Mouse (Mus musculus) limb, embryonic 10.5 days (tissue): ENCODE data around the gene Ebna1bp2. TPM values are rescaled to one million over a fixed set of nuclear protein-coding genes. Genes with fewer than 3 reads are reported as not detected.

Experiments used
- DNase-seq: peaks from one replicate; pipeline ENCODE4 v3.0.0-alpha.2; 2017; ENCODE audit warnings: low spot score
- H3K27ac ChIP-seq: fragments of 300-500 bp; sonication (generic); 2 replicates; pipeline ENCODE4 v1.5.1; 2016; ENCODE audit warnings: mild to moderate bottlenecking
- H3K27me3 ChIP-seq: fragments of 300-500 bp; sonication (generic); 2 replicates; pipeline ENCODE4 v1.6.1; 2016; ENCODE audit warnings: low read depth, mild to moderate bottlenecking; ENCODE audit not compliant: poor library complexity, severe bottlenecking
- H3K36me3 ChIP-seq: fragments of 300-500 bp; sonication (generic); 2 replicates; pipeline ENCODE4 v1.6.1; 2016; ENCODE audit warnings: mild to moderate bottlenecking, moderate library complexity
- H3K4me1 ChIP-seq: fragments of 300-500 bp; sonication (generic); 2 replicates; pipeline ENCODE4 v1.6.1; 2016
- H3K4me3 ChIP-seq: fragments of 300-500 bp; sonication (generic); 2 replicates; pipeline ENCODE4 v1.5.1; 2016; ENCODE audit warnings: mild to moderate bottlenecking, moderate library complexity
- H3K9me3 ChIP-seq: fragments of 300-500 bp; sonication (generic); replicated peaks from 2 replicates; pipeline ENCODE4 v1.6.1; 2016; ENCODE audit warnings: mild to moderate bottlenecking
- WGBS: fragments of 180-500 bp; shearing (Covaris S2); methylation state at CpG from one replicate; pipeline ENCODE4 v1.1.7; 2016; 5-methylcytosine and 5-hydroxymethylcytosine counted together
- polyA plus RNA-seq: library from polyadenylated mRNA; unstranded; fragments of >200 nt; fragmentation: Nextera tagmentation; extraction: Ambion mirVana; gene quantifications from 2 replicates; pipeline ENCODE4 v1.2.1, GENCODE M21; 2016

Ebna1bp2 gene
- polyA plus RNA-seq, result 180 and 228 TPM in 2 replicates

DNA sequence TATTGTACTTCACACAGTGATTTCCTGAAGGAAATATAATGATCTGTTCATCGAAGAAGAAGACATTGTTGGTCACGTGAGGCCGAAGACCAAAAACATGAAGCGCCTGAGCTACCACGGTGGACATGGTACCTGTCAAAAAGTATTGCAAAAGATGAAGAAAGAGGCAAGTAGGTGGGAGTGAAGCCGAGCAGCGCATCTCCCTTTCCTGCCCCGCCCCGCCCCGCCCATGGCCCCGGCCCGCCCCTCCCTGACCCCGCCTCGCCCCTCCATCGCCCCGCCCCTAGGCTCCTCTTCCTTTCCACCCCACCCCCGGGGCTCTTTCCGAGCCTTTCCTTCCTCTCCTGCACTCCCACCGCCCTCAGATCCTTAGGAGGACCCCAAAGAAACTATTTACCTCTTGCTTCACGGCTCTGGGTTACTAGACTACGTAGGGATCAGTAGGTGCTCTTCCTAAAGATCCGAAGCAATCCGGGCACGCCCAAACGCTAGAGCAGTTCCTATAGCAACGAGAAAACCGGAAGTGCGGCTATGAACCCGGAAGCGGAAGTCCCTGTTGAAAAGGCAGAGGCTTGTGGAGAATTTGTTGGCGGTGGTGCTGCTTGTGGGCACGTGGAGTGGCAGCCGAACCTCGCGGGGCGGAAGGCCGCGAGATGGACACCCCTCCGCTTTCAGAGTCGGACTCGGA is at the start of gene Ebna1bp2, which contains the start of gene Cfap57:
TSS of gene Ebna1bp2 (plus strand) at position 521 of the 688 bp plus-strand sequence.
TSS of gene Cfap57 (minus strand) at position 499 of the 688 bp plus-strand sequence.
- peak; percentile 94 for DNase-seq
- under 1% methylated on average over 41 of the region's 41 CpGs for WGBS
- Histone ChIP-seq H3K36me3 (peaks cover 29% of the 10 kb centered on the region), H3K4me1 (peaks cover 13% of the 10 kb centered on the region), H3K27ac (peak within 1 kb of the TSS; percentile 82), H3K9me3 (no peaks in the 10 kb centered on the region), H3K4me3 (peak within 1 kb of the TSS; percentile 89), H3K27me3 (no peaks in the 10 kb centered on the region)

DNA sequence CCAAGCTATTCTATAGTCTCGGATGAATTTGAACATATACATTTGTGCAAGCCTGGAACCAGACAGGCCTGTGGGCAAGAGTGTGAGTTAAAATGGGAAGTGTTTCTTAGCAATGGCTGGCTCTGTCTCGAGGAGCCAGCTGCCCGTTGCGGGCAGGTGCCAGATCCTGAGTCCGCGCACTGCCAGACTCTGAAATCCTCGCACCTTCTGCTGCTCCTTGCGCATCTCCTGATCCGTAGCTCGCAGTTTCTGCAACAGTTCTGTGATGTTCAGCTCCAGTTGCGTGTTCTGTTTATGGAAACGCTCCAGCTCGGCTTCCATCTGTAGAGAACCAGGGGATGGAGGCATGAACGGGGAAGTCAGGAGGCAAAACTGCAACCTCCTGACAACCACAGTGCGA is 49.2 kb upstream of the Ebna1bp2 start:
- H3K4me3 ChIP-seq, result no peak overlapping the region
- no peak for DNase-seq
- H3K9me3 ChIP-seq, result no peaks in the 10 kb centered on the region
- 85% methylated on average over 14 of the region's 15 CpGs for WGBS
- no peak overlapping the region for H3K27ac ChIP-seq
- no peaks in the 10 kb centered on the region for H3K4me1 ChIP-seq
- no peaks in the 10 kb centered on the region for H3K36me3 ChIP-seq
- H3K27me3 ChIP-seq, result peaks cover 19% of the 10 kb centered on the region

DNA sequence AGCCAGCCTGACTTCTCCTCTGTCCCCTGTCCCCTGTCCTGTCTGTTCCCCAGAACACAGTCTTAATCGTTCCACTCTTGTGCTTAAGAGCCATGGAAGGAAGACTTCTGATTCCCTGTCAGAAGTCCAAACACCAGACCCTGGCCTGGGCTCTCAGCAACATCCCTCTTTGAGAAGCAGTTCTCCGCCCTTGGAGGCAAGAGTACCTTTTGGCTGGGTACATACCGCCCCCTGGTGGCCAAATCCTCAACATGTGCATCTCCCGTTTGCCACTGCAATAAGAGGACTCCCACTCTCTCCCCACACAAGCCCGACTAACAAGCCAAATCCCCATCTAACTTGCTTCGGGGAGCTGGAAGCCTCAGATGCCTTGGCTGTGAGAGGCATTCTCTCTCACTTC is 44.5 kb upstream of the Ebna1bp2 start:
- H3K4me3 ChIP-seq, result no peak overlapping the region
- H3K27me3 ChIP-seq, result peaks cover 14% of the 10 kb centered on the region; the same call in 1 of the 2 replicates
- no peaks in the 10 kb centered on the region for H3K36me3 ChIP-seq
- DNase-seq, result peak; percentile 95
- H3K4me1 ChIP-seq, result no peaks in the 10 kb centered on the region
- 6% methylated on average over 6 of the region's 6 CpGs for WGBS
- H3K27ac ChIP-seq, result no peak overlapping the region
- H3K9me3 ChIP-seq, result 0 out of 2 replicates have a peak, but pooled peaks cover 2% of the 10 kb centered on the region

DNA sequence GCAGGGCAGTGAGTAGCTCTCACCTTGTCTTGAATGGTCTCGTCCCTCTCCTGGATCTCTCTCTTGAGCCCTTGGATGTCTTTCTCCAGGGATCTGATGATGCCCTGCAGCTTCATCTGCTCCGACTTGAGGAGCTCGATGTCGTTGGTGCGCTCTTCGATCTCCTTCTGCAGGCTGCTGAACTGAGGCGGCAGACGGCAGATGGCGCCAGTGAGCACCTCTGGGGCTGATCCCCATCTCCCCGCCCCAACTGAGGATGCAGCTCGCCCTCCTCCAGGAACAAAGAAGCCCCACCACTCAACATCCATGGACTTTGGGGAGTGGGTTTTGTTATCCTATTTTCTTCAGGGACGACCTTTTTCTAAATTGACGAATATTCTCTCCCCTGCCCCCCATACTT is 41.3 kb upstream of the Ebna1bp2 start:
- Histone ChIP-seq H3K4me1 (peaks cover 7% of the 10 kb centered on the region; the same call in 1 of the 2 replicates), H3K36me3 (no peaks in the 10 kb centered on the region), H3K9me3 (0 out of 2 replicates have a peak, but pooled peaks cover 2% of the 10 kb centered on the region), H3K27me3 (0 out of 2 replicates have a peak, but pooled peaks cover 7% of the 10 kb centered on the region), H3K27ac (no peak overlapping the region), H3K4me3 (no peak overlapping the region)
- DNase-seq, result peak; percentile 46
- 56% methylated on average over 13 of the region's 13 CpGs for WGBS

DNA sequence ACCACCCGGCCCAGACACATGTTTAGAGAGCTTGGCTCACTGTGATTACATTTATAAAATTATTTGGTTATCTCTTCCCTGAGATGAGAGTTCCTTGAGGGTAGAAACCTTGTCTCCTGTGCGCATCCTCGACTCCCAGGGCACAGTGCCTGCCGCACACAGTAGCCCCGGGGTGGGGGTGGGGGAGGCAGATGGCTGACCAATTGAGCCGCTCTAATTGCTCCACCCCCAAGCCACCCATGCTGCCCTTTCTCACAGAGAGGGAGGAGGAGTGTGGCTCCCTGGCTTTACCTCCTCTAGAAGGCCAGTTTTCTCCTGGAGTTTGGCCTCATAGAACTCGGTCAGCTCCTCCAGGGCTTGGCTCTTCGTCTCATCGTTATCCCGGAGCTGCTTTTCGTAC is 39.1 kb upstream of the Ebna1bp2 start:
- no peak for DNase-seq
- WGBS, result 44% methylated on average over 11 of the region's 11 CpGs
- Histone ChIP-seq H3K4me1 (peaks cover 7% of the 10 kb centered on the region; the same call in 1 of the 2 replicates), H3K4me3 (no peak overlapping the region), H3K27ac (no peak overlapping the region; the same call in 1 of the 2 replicates), H3K9me3 (0 out of 2 replicates have a peak, but pooled peaks cover 2% of the 10 kb centered on the region), H3K27me3 (0 out of 2 replicates have a peak, but pooled peaks cover 7% of the 10 kb centered on the region), H3K36me3 (no peaks in the 10 kb centered on the region)

DNA sequence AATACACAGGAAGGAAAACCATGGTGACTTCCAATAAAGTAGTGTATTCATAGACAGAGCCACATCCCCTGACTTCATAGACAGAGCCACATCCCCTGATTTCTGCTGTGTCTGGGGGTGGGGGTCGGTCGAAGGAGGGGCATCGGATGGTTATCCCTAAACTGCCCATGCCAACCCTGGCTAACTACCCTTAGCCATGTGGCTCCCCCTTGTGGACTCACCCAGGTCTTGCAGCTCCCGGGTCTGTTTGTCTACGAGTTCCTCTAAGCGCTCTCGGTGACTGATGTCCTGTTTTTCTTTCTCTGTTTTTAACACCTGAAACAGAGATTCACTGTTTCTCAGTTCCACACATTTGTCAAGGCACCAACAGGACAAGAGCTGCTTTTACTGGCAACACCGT is 38.0 kb upstream of the Ebna1bp2 start:
- H3K27me3 ChIP-seq, result no peaks in the 10 kb centered on the region
- no peak for DNase-seq
- H3K4me3 ChIP-seq, result no peak overlapping the region
- H3K4me1 ChIP-seq, result peaks cover 13% of the 10 kb centered on the region
- no peak overlapping the region for H3K27ac ChIP-seq
- 0 out of 2 replicates have a peak, but pooled peaks cover 2% of the 10 kb centered on the region for H3K9me3 ChIP-seq
- no peaks in the 10 kb centered on the region for H3K36me3 ChIP-seq
- WGBS, result 94% methylated on average over 8 of the region's 8 CpGs

DNA sequence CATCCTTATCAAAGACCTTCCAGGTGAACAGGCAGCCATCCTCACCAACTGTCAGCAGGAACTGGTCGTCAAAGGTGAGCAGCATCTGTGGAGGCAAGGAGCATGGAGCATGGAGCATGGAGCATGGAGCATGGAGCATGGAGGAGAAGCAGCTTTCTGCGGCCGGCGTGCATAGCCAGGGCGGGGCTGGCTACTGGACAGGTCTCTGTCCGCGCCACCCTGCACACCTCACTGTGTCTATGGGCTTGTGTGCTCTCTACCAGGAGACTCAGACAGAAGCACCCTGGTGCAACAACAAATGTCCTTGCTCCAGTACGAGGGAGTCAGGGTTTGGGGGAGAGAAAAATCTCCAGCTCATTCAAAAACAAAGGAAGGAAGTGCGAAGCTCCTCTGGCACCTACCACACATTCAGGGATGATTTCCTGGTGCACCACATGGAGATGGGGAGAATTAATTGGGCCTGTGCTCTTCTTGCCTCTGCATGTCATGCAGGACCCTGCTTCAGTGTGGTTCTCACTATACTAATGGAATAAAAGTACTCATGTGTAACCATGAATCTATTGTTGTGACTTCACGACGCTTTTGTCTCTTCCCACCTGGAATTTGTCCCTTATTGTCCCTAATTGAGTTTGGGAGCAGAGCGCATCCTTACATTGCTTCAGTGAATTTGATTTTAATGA is 31.4 kb upstream of the Ebna1bp2 start:
- Histone ChIP-seq H3K27ac (no peak overlapping the region), H3K27me3 (no peaks in the 10 kb centered on the region), H3K36me3 (no peaks in the 10 kb centered on the region), H3K4me3 (no peak overlapping the region), H3K4me1 (peaks cover 17% of the 10 kb centered on the region), H3K9me3 (no peaks in the 10 kb centered on the region)
- DNase-seq, result no peak
- WGBS, result 70% methylated on average over 12 of the region's 12 CpGs

DNA sequence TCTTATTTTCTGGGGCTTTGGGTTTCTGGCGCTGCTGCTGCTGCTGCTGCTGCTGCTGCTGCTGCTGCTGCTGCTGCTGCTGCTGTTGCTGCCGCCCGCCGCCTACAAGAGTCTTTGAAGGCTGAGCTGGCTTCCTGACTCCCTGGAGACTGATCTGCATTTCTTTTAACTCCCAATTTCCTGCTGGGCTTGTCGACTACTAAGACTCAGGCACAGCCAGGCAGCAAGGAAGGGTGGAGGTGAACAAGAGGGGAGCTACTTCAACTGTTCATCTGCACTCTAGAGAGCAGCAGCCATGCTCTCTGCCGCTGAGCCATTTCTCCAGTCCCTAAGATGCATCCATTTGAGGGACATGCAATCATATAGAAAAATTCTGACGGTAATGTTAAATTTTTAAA is 30.9 kb upstream of the Ebna1bp2 start:
- Histone ChIP-seq H3K36me3 (no peaks in the 10 kb centered on the region), H3K4me3 (no peak overlapping the region), H3K27ac (no peak overlapping the region), H3K9me3 (no peaks in the 10 kb centered on the region), H3K27me3 (no peaks in the 10 kb centered on the region), H3K4me1 (peaks cover 17% of the 10 kb centered on the region)
- DNase-seq, result no peak
- 9% methylated on average over 7 of the region's 7 CpGs for WGBS

DNA sequence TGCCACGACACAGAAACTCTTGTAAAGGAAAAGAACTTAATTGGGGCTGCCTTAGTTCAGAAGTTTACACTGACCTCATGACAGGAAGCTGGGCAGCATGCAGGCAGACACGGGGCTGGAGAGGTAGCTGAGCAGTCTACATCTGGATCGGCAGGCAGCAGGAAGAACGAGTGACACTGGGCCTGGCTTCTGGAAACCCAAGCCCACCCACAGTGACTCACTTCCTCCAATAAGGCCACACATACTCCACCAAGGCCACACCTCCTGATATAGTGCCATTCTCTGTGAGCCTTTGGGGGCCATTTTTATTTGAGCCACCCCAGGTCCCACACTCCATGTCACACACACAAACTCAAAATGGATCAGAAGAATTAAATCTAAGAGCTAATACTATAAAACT is 16.5 kb upstream of the Ebna1bp2 start:
- 0 out of 2 replicates have a peak, but pooled peaks cover 2% of the 10 kb centered on the region for H3K4me1 ChIP-seq
- WGBS, result 39% methylated on average over 4 of the region's 4 CpGs
- no peak overlapping the region for H3K4me3 ChIP-seq
- H3K27ac ChIP-seq, result no peak overlapping the region
- no peak for DNase-seq
- H3K36me3 ChIP-seq, result no peaks in the 10 kb centered on the region
- H3K9me3 ChIP-seq, result no peaks in the 10 kb centered on the region
- no peaks in the 10 kb centered on the region for H3K27me3 ChIP-seq

DNA sequence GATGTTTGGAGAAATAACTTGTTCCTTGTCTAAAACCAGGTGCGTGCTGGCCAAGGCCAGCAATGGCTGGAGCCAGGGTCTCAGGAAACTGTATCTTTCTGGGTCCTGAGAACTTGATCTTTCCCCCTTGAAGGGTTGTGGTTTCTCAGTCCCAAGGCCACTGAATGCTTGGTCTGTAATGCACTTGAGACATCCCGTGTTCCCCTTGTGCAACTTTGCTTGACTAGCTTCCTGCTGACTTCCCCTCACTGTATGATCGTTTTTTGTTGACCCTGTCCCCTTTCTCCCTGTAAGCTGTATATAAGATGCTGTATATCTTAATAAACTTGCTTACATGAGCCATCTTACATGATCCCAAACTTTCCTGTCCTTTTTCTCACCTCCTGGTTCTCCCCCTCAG is 10.8 kb upstream of the Ebna1bp2 start:
- Histone ChIP-seq H3K27ac (no peak overlapping the region), H3K4me1 (0 out of 2 replicates have a peak, but pooled peaks cover 7% of the 10 kb centered on the region), H3K36me3 (no peaks in the 10 kb centered on the region), H3K9me3 (no peaks in the 10 kb centered on the region), H3K27me3 (0 out of 2 replicates have a peak, but pooled peaks cover 6% of the 10 kb centered on the region), H3K4me3 (no peak overlapping the region)
- no peak for DNase-seq
- WGBS, result 87% methylated on average over 3 of the region's 3 CpGs

DNA sequence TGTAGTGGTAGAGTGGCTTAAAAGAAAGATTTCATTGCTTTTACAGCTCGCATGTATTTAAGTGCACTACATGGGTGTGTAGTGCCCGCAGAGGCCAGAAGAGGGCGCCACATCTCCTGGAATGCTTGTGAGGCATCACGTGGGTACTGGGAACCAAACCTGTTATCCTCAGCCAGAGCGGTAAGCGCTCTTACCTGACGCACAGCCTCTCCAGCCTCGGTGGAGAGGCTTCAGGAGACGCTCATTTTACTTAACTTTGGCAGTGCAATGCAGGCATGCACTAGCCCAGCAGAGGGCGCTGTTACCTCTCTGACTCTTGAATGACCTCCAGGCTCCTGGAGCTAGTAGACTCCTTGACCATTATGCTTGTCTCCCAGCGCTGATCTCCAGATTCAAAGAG is 8.0 kb upstream of the Ebna1bp2 start:
- no peak overlapping the region for H3K4me3 ChIP-seq
- no peak overlapping the region for H3K27ac ChIP-seq
- 25% methylated on average over 11 of the region's 11 CpGs for WGBS
- H3K27me3 ChIP-seq, result 0 out of 2 replicates have a peak, but pooled peaks cover 6% of the 10 kb centered on the region
- 0 out of 2 replicates have a peak, but pooled peaks cover 5% of the 10 kb centered on the region for H3K4me1 ChIP-seq
- DNase-seq, result peak; percentile 49
- no peaks in the 10 kb centered on the region for H3K36me3 ChIP-seq
- no peaks in the 10 kb centered on the region for H3K9me3 ChIP-seq

DNA sequence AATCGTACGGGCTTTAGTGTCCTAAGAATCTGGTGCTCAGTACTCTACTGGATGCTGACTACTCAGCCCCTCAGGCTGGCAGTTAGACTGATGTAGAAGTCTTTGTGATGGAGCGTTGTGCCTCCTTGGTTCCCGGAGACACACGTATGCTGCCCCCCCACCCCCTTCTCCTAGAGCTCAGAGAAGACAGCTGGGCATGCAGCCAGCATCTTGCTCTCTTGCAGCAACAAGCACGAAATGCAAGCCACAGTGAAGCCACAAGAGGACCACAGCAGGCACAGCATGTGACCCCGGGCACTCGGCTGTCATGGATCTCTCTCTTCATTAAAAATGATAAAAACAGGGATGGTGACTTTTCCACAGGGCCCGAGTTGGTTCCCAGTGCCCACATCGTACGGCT is 5.2 kb upstream of the Ebna1bp2 start:
- Histone ChIP-seq H3K27me3 (0 out of 2 replicates have a peak, but pooled peaks cover 4% of the 10 kb centered on the region), H3K4me3 (no peak overlapping the region), H3K4me1 (0 out of 2 replicates have a peak, but pooled peaks cover 2% of the 10 kb centered on the region), H3K9me3 (no peaks in the 10 kb centered on the region), H3K27ac (no peak overlapping the region), H3K36me3 (no peaks in the 10 kb centered on the region)
- WGBS, result 88% methylated on average over 11 of the region's 11 CpGs
- DNase-seq, result no peak

DNA sequence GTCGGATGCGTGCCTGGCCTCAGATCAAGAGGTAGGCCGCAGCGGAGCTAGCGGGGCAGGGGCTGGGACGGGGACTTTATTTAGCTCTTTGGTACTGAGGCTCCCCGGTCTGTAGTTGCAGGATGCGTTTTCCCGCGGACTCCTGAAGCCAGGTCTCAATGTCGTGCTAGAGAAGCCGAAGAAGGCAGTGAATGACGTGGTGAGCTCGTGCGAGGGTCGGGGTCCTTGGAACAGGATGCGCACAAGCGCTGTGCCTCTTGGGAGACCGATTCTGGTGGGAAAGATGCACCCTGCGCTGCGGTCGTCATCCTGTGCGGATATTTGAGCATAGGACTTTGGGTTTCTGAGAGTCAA is 345 bp downstream of the Ebna1bp2 start:
- H3K36me3 ChIP-seq, result peaks cover 34% of the 10 kb centered on the region
- DNase-seq, result no peak
- H3K9me3 ChIP-seq, result no peaks in the 10 kb centered on the region
- H3K27me3 ChIP-seq, result no peaks in the 10 kb centered on the region
- peak overlapping the region; percentile 89 for H3K4me3 ChIP-seq
- peaks cover 13% of the 10 kb centered on the region for H3K4me1 ChIP-seq
- WGBS, result 1% methylated on average over 23 of the region's 23 CpGs
- H3K27ac ChIP-seq, result peak overlapping the region; percentile 82
